9 mouse cellular contexts compared by ENCODE assay signal in genomic region chr2:18031271-18031821, GRCm38 (mm10). TPM values are rescaled to one million over a fixed set of nuclear protein-coding genes. Genes with fewer than 3 reads are reported as not detected.
DNase-seq lines count a peak whose midpoint lies in the region; ATAC-seq and TF ChIP-seq lines count a peak whose summit lies in the region.
"Had no signal": no experiment of that assay in that cellular context is flagged by ENCODE, and none has a peak within 500 bp of the region (broad histone marks: within the 10 kb centered on the region; RNA-seq: fewer than 3 reads in every experiment).

No protein-coding gene starts in this region.

- peak; percentile 75 for DNase-seq in embryo, embryonic 10.5 days (ENCODE audit: low spot score)
- DNase-seq in kidney, postnatal 10 days: peak; percentile 69
- DNase-seq in midbrain, postnatal 0 days (ENCODE audit: low spot score): no peak
- no peak for DNase-seq in c-Kit-positive CD71-positive TER-119-positive erythroid progenitor cells, embryonic 14.5 days (ENCODE audit: low spot score)

- TF ChIP-seq CTCF in midbrain, postnatal 0 days (IDR thresholded peaks at IDR 0.05): no peak

- peak overlapping the region in 1 of 2 experiments; percentile 2; a peak in 1 of 4 replicates for H3K27ac ChIP-seq in heart, embryonic 14.5 days (replicated peaks in 1 of 2; ENCODE audit: control insufficient read depth in 1 of 2, insufficient read depth in 1 of 2, low read depth in 2 of 2, low read length in 2 of 2)
- no peak overlapping the region for H3K27ac ChIP-seq in midbrain, postnatal 0 days (ENCODE audit: low read depth, low read length)
- H3K27ac ChIP-seq: macrophage had no signal

- H3K4me2 ChIP-seq in heart, embryonic 14.5 days (ENCODE audit: low read length): peak overlapping the region; percentile 81
- H3K4me2 ChIP-seq in midbrain, postnatal 0 days (ENCODE audit: low read depth, low read length, poor library complexity, severe bottlenecking): peak overlapping the region; percentile 80

- peak overlapping the region; percentile 80 for H3K9ac ChIP-seq in heart, embryonic 14.5 days (ENCODE audit: low read length)
- peak overlapping the region; percentile 55 for H3K9ac ChIP-seq in midbrain, postnatal 0 days (replicated peaks; ENCODE audit: low read length, poor library complexity, severe bottlenecking)

- peak overlapping the region; percentile 70 for H3K4me3 ChIP-seq in megakaryocyte, embryonic 14.5 days (replicated peaks)
- H3K4me3 ChIP-seq in heart, embryonic 14.5 days (ENCODE audit: control insufficient read depth in 1 of 2, insufficient read depth in 1 of 2, low read depth in 1 of 2, low read length in 2 of 2): peak overlapping the region; percentile 46 to 47
- H3K4me3 ChIP-seq in midbrain, postnatal 0 days (ENCODE audit: low read depth, low read length): peak overlapping the region; percentile 36

- WGBS in heart, embryonic 14.5 days: 4% methylated on average over 26 of the region's 26 CpGs
- 21% methylated on average over 26 of the region's 26 CpGs for WGBS in midbrain, postnatal 0 days

- H3K36me3 ChIP-seq in megakaryocyte, embryonic 14.5 days (replicated peaks; ENCODE audit: low read length): no peaks in the 10 kb centered on the region
- H3K36me3 ChIP-seq in heart, embryonic 14.5 days (ENCODE audit: control insufficient read depth, insufficient read depth, low read length): no peaks in the 10 kb centered on the region
- no peaks in the 10 kb centered on the region for H3K36me3 ChIP-seq in midbrain, postnatal 0 days (ENCODE audit: insufficient read depth, low read length)

- H3K27me3 ChIP-seq in megakaryocyte, embryonic 14.5 days (replicated peaks): peaks cover 58% of the 10 kb centered on the region
- no peaks in the 10 kb centered on the region for H3K27me3 ChIP-seq in heart, embryonic 14.5 days (ENCODE audit: control insufficient read depth, insufficient read depth, low read length)
- peaks cover 4% of the 10 kb centered on the region; the same call in 1 of the 2 replicates for H3K27me3 ChIP-seq in midbrain, postnatal 0 days (ENCODE audit: insufficient read depth, low read length)

- peaks cover 35% of the 10 kb centered on the region for H3K4me1 ChIP-seq in megakaryocyte, embryonic 14.5 days
- H3K4me1 ChIP-seq in heart, embryonic 14.5 days (ENCODE audit: control insufficient read depth in 2 of 2, insufficient read depth in 2 of 2, low read length in 2 of 2): peaks cover 8 to 14% of the 10 kb centered on the region in 2 experiments
- peaks cover 19% of the 10 kb centered on the region; the same call in 1 of the 2 replicates for H3K4me1 ChIP-seq in midbrain, postnatal 0 days (ENCODE audit: insufficient read depth, low read length)

- no peaks in the 10 kb centered on the region for H3K9me3 ChIP-seq in megakaryocyte, embryonic 14.5 days
- no peaks in the 10 kb centered on the region for H3K9me3 ChIP-seq in heart, embryonic 14.5 days (ENCODE audit: control insufficient read depth, low read length)
- no peaks in the 10 kb centered on the region for H3K9me3 ChIP-seq in midbrain, postnatal 0 days (ENCODE audit: low read length)

- no peak for ATAC-seq in megakaryocyte, adult 5-6 weeks (ENCODE audit: poor library complexity, severe bottlenecking)
- ATAC-seq in heart, embryonic 14.5 days (ENCODE audit: insufficient number of reproducible peaks, insufficient read depth, low FRiP score, low read depth): no peak
- no peak for ATAC-seq in midbrain, postnatal 0 days (ENCODE audit: low FRiP score)
- ATAC-seq in inflammation-experienced regulatory T-cells, adult 6 months: no peak

RNA-seq across cellular contexts. Expression of gene A930004D18Rik, which starts 6.2 kb away (rescaled TPM):
- 0.12 and 1.7 TPM in 2 replicates for polyA plus RNA-seq in megakaryocyte, embryonic 14.5 days (2012; ENCODE audit: insufficient read depth, low replicate concordance)
- not detected in 2 replicates for total RNA-seq in megakaryocyte, adult 5-6 weeks (2015)
- total RNA-seq in megakaryocyte, adult 5-6 weeks (2017): 0.22 and 0.24 TPM in 2 replicates
- 5.8 and 8.9 TPM in 2 replicates for polyA plus RNA-seq in heart, embryonic 14.5 days (2014; fragmentation: Nextera tagmentation; extraction: Ambion mirVana)
- total RNA-seq in midbrain, postnatal 0 days (2014; rRNA removed): 2.4 and 3.6 TPM in 2 replicates
- 9.7 and 10.3 TPM in 2 replicates for polyA plus RNA-seq in midbrain, postnatal 0 days (2015; fragmentation: Nextera tagmentation; extraction: Ambion mirVana)
- 1 to 10 TPM in 2 of 3 experiments, under 1 TPM in 1; 0.17 to 4.6 (median 2.0) TPM for polyA plus RNA-seq in inflammation-experienced regulatory T-cells, adult 6 months (2017; shearing (Covaris generic))

RNA-seq across cellular contexts. Expression of gene Skida1, which starts 17.5 kb away (rescaled TPM):
- 0.04 and 1.8 TPM in 2 replicates for polyA plus RNA-seq in megakaryocyte, embryonic 14.5 days (2012; ENCODE audit: insufficient read depth, low replicate concordance)
- total RNA-seq in megakaryocyte, adult 5-6 weeks (2015): 0.09 TPM in 1 of 2 replicates, not detected in the other
- total RNA-seq in megakaryocyte, adult 5-6 weeks (2017): not detected in 2 replicates
- 4.7 and 6.4 TPM in 2 replicates for polyA plus RNA-seq in heart, embryonic 14.5 days (2014; fragmentation: Nextera tagmentation; extraction: Ambion mirVana)
- total RNA-seq in midbrain, postnatal 0 days (2014; rRNA removed): 12.1 and 12.4 TPM in 2 replicates
- 3.5 and 4.3 TPM in 2 replicates for polyA plus RNA-seq in midbrain, postnatal 0 days (2015; fragmentation: Nextera tagmentation; extraction: Ambion mirVana)
- polyA plus RNA-seq in inflammation-experienced regulatory T-cells, adult 6 months (2017; shearing (Covaris generic)): 1 to 10 TPM in 1 of 3 experiments, under 1 TPM in 2; 0.37 to 1.0 (median 0.83) TPM
- polyA plus RNA-seq: macrophage had no signal

RNA-seq across cellular contexts. Expression of gene Mllt10, which starts 23.7 kb away (rescaled TPM):
- 5.1 and 28.3 TPM in 2 replicates for polyA plus RNA-seq in megakaryocyte, embryonic 14.5 days (2012; ENCODE audit: insufficient read depth, low replicate concordance)
- 41.5 and 50.7 TPM in 2 replicates for total RNA-seq in megakaryocyte, adult 5-6 weeks (2015)
- 47.3 and 52.8 TPM in 2 replicates for total RNA-seq in megakaryocyte, adult 5-6 weeks (2017)
- 24.4 and 27.1 TPM in 2 replicates for polyA plus RNA-seq in heart, embryonic 14.5 days (2014; fragmentation: Nextera tagmentation; extraction: Ambion mirVana)
- total RNA-seq in midbrain, postnatal 0 days (2014; rRNA removed): 22.7 and 96.5 TPM in 2 replicates
- polyA plus RNA-seq in midbrain, postnatal 0 days (2015; fragmentation: Nextera tagmentation; extraction: Ambion mirVana): 23.9 and 28.9 TPM in 2 replicates
- 10 to 100 TPM; 26.7 to 44.6 (median 37.8) TPM for polyA plus RNA-seq in inflammation-experienced regulatory T-cells, adult 6 months (2017; shearing (Covaris generic))

RNA-seq across cellular contexts. Expression of gene H2al2a, which starts 34.6 kb away (rescaled TPM):
- polyA plus RNA-seq in megakaryocyte, embryonic 14.5 days (2012; ENCODE audit: insufficient read depth, low replicate concordance): not detected in 2 replicates
- not detected in 2 replicates for total RNA-seq in megakaryocyte, adult 5-6 weeks (2015)
- total RNA-seq in megakaryocyte, adult 5-6 weeks (2017): not detected in 2 replicates
- polyA plus RNA-seq in heart, embryonic 14.5 days (2014; fragmentation: Nextera tagmentation; extraction: Ambion mirVana): not detected in 2 replicates
- total RNA-seq in midbrain, postnatal 0 days (2014; rRNA removed): not detected in 2 replicates
- polyA plus RNA-seq in midbrain, postnatal 0 days (2015; fragmentation: Nextera tagmentation; extraction: Ambion mirVana): not detected in 2 replicates
- polyA plus RNA-seq in inflammation-experienced regulatory T-cells, adult 6 months (2017; shearing (Covaris generic)): not detected
- polyA plus RNA-seq: macrophage had no signal

Comparison
In these comparisons a context has a peak if more than half of its experiments do, and no peak if none do; other contexts are left out.
1. DNase-seq: peak in embryo, embryonic 10.5 days (single experiment) and kidney, postnatal 10 days (single experiment); none in midbrain, postnatal 0 days (single experiment) and c-Kit-positive CD71-positive TER-119-positive erythroid progenitor cells, embryonic 14.5 days (single experiment).
2. Peak in every context shown above with its lines, with median percentiles within 50 percentile points of each other: H3K4me3 ChIP-seq.